Mouse (Mus musculus): ENCODE data around the gene Adpgk. TPM values are rescaled to one million over a fixed set of nuclear protein-coding genes. Genes with fewer than 3 reads are reported as not detected.

The Adpgk gene
- polyA plus RNA-seq, 1 experiment from 2014 or later, result 39.2 TPM

- no peak for ATAC-seq (replicated peaks; ENCODE audit: low FRiP score)
- peaks cover 1% of the 10 kb centered on the region; the same call in 1 of the 2 replicates for H3K36me3 ChIP-seq (ENCODE audit: control insufficient read depth, insufficient read depth, low read length)
- 84% methylated on average over 2 of the region's 2 CpGs for WGBS
Measured at GRCm38 (mm10) chr9:59307890-59308289, 16.5 kb downstream of the Adpgk start.

GRCm38 (mm10) chr9:59310582-59311283 lies 19.4 kb downstream of the Adpgk start:
- WGBS, result 91% methylated on average over 8 of the region's 8 CpGs
- H3K9ac ChIP-seq (ENCODE audit: low read length), result no peak overlapping the region
- H3K27me3 ChIP-seq (ENCODE audit: control insufficient read depth, insufficient read depth, low read length), result no peaks in the 10 kb centered on the region
- no peak overlapping the region for H3K4me3 ChIP-seq (ENCODE audit: low read depth, low read length)
- H3K9me3 ChIP-seq (ENCODE audit: control insufficient read depth, low read length), result no peaks in the 10 kb centered on the region; the same call in 1 of the 2 replicates
- ATAC-seq (replicated peaks; ENCODE audit: low FRiP score) (no peak), DNase-seq (ENCODE audit: low spot score) (no peak)
- no peak overlapping the region for H3K27ac ChIP-seq (ENCODE audit: low read depth, low read length)
- no peaks in the 10 kb centered on the region; the same call in 1 of the 2 replicates for H3K36me3 ChIP-seq (ENCODE audit: control insufficient read depth, insufficient read depth, low read length)
- no peak overlapping the region for H3K4me2 ChIP-seq (ENCODE audit: low read depth, low read length, severe bottlenecking)
- H3K4me1 ChIP-seq (replicated peaks; ENCODE audit: control insufficient read depth, insufficient read depth, low read length), result no peaks in the 10 kb centered on the region

More at GRCm38 (mm10) chr9:59307890-59308289, 16.5 kb downstream of the Adpgk start:
- H3K4me2 ChIP-seq (ENCODE audit: low read depth, low read length, severe bottlenecking), result no peak overlapping the region
- H3K27me3 ChIP-seq (ENCODE audit: control insufficient read depth, insufficient read depth, low read length), result no peaks in the 10 kb centered on the region
- H3K4me1 ChIP-seq (replicated peaks; ENCODE audit: control insufficient read depth, insufficient read depth, low read length), result no peaks in the 10 kb centered on the region
- H3K9me3 ChIP-seq (ENCODE audit: control insufficient read depth, low read length), result no peaks in the 10 kb centered on the region; the same call in 1 of the 2 replicates
- H3K9ac ChIP-seq (ENCODE audit: low read length), result no peak overlapping the region
- no peak overlapping the region for H3K27ac ChIP-seq (ENCODE audit: low read depth, low read length)
- H3K4me3 ChIP-seq (ENCODE audit: low read depth, low read length), result no peak overlapping the region
- no peak for DNase-seq (ENCODE audit: low spot score)

GRCm38 (mm10) chr9:59311284-59311670 lies 19.9 kb downstream of the Adpgk start:
- Histone ChIP-seq H3K9ac (ENCODE audit: low read length) (no peak overlapping the region), H3K4me1 (replicated peaks; ENCODE audit: control insufficient read depth, insufficient read depth, low read length) (no peaks in the 10 kb centered on the region), H3K27me3 (ENCODE audit: control insufficient read depth, insufficient read depth, low read length) (no peaks in the 10 kb centered on the region), H3K36me3 (ENCODE audit: control insufficient read depth, insufficient read depth, low read length) (no peaks in the 10 kb centered on the region; the same call in 1 of the 2 replicates), H3K27ac (ENCODE audit: low read depth, low read length) (no peak overlapping the region), H3K4me2 (ENCODE audit: low read depth, low read length, severe bottlenecking) (no peak overlapping the region), H3K4me3 (ENCODE audit: low read depth, low read length) (no peak overlapping the region), H3K9me3 (ENCODE audit: control insufficient read depth, low read length) (no peaks in the 10 kb centered on the region)
- WGBS, result 62% methylated on average over 3 of the region's 3 CpGs
- DNase-seq (ENCODE audit: low spot score) (no peak), ATAC-seq (replicated peaks; ENCODE audit: low FRiP score) (no peak)

- H3K4me2 ChIP-seq (ENCODE audit: low read depth, low read length, severe bottlenecking), result no peak overlapping the region
- no peak overlapping the region for H3K4me3 ChIP-seq (ENCODE audit: low read depth, low read length)
- no peak overlapping the region for H3K27ac ChIP-seq (ENCODE audit: low read depth, low read length)
- no peaks in the 10 kb centered on the region for H3K9me3 ChIP-seq (ENCODE audit: control insufficient read depth, low read length)
- 97% methylated on average over 3 of the region's 3 CpGs for WGBS
- no peak overlapping the region for H3K9ac ChIP-seq (ENCODE audit: low read length)
- H3K36me3 ChIP-seq (ENCODE audit: control insufficient read depth, insufficient read depth, low read length), result no peaks in the 10 kb centered on the region; the same call in 1 of the 2 replicates
- H3K4me1 ChIP-seq (replicated peaks; ENCODE audit: control insufficient read depth, insufficient read depth, low read length), result no peaks in the 10 kb centered on the region
- no peak for DNase-seq (ENCODE audit: low spot score)
- ATAC-seq (replicated peaks; ENCODE audit: low FRiP score), result no peak
- H3K27me3 ChIP-seq (ENCODE audit: control insufficient read depth, insufficient read depth, low read length), result no peaks in the 10 kb centered on the region
Measured at GRCm38 (mm10) chr9:59316206-59316605, 24.8 kb downstream of the Adpgk start.

- Histone ChIP-seq H3K36me3 (ENCODE audit: control insufficient read depth, insufficient read depth, low read length) (peaks cover 4% of the 10 kb centered on the region; the same call in 1 of the 2 replicates), H3K4me2 (ENCODE audit: low read depth, low read length, severe bottlenecking) (no peak overlapping the region), H3K9ac (ENCODE audit: low read length) (no peak overlapping the region), H3K9me3 (ENCODE audit: control insufficient read depth, low read length) (no peaks in the 10 kb centered on the region), H3K4me1 (replicated peaks; ENCODE audit: control insufficient read depth, insufficient read depth, low read length) (no peaks in the 10 kb centered on the region), H3K4me3 (ENCODE audit: low read depth, low read length) (no peak overlapping the region), H3K27ac (ENCODE audit: low read depth, low read length) (no peak overlapping the region), H3K27me3 (ENCODE audit: control insufficient read depth, insufficient read depth, low read length) (no peaks in the 10 kb centered on the region)
- ATAC-seq (replicated peaks; ENCODE audit: low FRiP score) (no peak), DNase-seq (ENCODE audit: low spot score) (no peak)
Measured at GRCm38 (mm10) chr9:59324351-59324750, 33.0 kb downstream of the Adpgk start.

- Histone ChIP-seq H3K36me3 (ENCODE audit: control insufficient read depth, insufficient read depth, low read length) (no peaks in the 10 kb centered on the region; the same call in 1 of the 2 replicates), H3K9me3 (ENCODE audit: control insufficient read depth, low read length) (no peaks in the 10 kb centered on the region), H3K27ac (ENCODE audit: low read depth, low read length) (no peak overlapping the region), H3K4me3 (ENCODE audit: low read depth, low read length) (no peak overlapping the region), H3K27me3 (ENCODE audit: control insufficient read depth, insufficient read depth, low read length) (no peaks in the 10 kb centered on the region), H3K4me1 (replicated peaks; ENCODE audit: control insufficient read depth, insufficient read depth, low read length) (no peaks in the 10 kb centered on the region), H3K4me2 (ENCODE audit: low read depth, low read length, severe bottlenecking) (no peak overlapping the region), H3K9ac (ENCODE audit: low read length) (no peak overlapping the region)
- DNase-seq (ENCODE audit: low spot score), result no peak
- 92% methylated on average over 5 of the region's 5 CpGs for WGBS
- no peak for ATAC-seq (replicated peaks; ENCODE audit: low FRiP score)
Measured at GRCm38 (mm10) chr9:59330055-59330454, 38.7 kb downstream of the Adpgk start.

- no peak overlapping the region for H3K27ac ChIP-seq (ENCODE audit: low read depth, low read length)
- H3K9me3 ChIP-seq (ENCODE audit: control insufficient read depth, low read length), result no peaks in the 10 kb centered on the region; the same call in 1 of the 2 replicates
- no peak overlapping the region for H3K4me2 ChIP-seq (ENCODE audit: low read depth, low read length, severe bottlenecking)
- H3K9ac ChIP-seq (ENCODE audit: low read length), result no peak overlapping the region
- DNase-seq (ENCODE audit: low spot score) (no peak), ATAC-seq (replicated peaks; ENCODE audit: low FRiP score) (no peak)
- H3K4me3 ChIP-seq (ENCODE audit: low read depth, low read length), result no peak overlapping the region
- 88% methylated on average over 3 of the region's 3 CpGs for WGBS
- no peaks in the 10 kb centered on the region for H3K27me3 ChIP-seq (ENCODE audit: control insufficient read depth, insufficient read depth, low read length)
- H3K4me1 ChIP-seq (replicated peaks; ENCODE audit: control insufficient read depth, insufficient read depth, low read length), result no peaks in the 10 kb centered on the region
- no peaks in the 10 kb centered on the region; the same call in 1 of the 2 replicates for H3K36me3 ChIP-seq (ENCODE audit: control insufficient read depth, insufficient read depth, low read length)
Measured at GRCm38 (mm10) chr9:59336539-59336938, 45.2 kb downstream of the Adpgk start.

- Histone ChIP-seq H3K9me3 (ENCODE audit: control insufficient read depth, low read length) (no peaks in the 10 kb centered on the region; the same call in 1 of the 2 replicates), H3K36me3 (ENCODE audit: control insufficient read depth, insufficient read depth, low read length) (no peaks in the 10 kb centered on the region; the same call in 1 of the 2 replicates), H3K4me3 (ENCODE audit: low read depth, low read length) (no peak overlapping the region), H3K4me2 (ENCODE audit: low read depth, low read length, severe bottlenecking) (no peak overlapping the region), H3K4me1 (replicated peaks; ENCODE audit: control insufficient read depth, insufficient read depth, low read length) (no peaks in the 10 kb centered on the region), H3K27ac (ENCODE audit: low read depth, low read length) (no peak overlapping the region), H3K27me3 (ENCODE audit: control insufficient read depth, insufficient read depth, low read length) (no peaks in the 10 kb centered on the region), H3K9ac (ENCODE audit: low read length) (no peak overlapping the region)
- no peak for ATAC-seq (replicated peaks; ENCODE audit: low FRiP score)
- 93% methylated on average over 5 of the region's 5 CpGs for WGBS
- DNase-seq (ENCODE audit: low spot score), result no peak
Measured at GRCm38 (mm10) chr9:59337889-59338288, 46.5 kb downstream of the Adpgk start.

GRCm38 (mm10) chr9:59338411-59338810 lies 47.1 kb downstream of the Adpgk start:
- H3K9ac ChIP-seq (ENCODE audit: low read length), result no peak overlapping the region
- H3K27me3 ChIP-seq (ENCODE audit: control insufficient read depth, insufficient read depth, low read length), result no peaks in the 10 kb centered on the region
- WGBS, result 89% methylated on average over 5 of the region's 5 CpGs
- H3K4me2 ChIP-seq (ENCODE audit: low read depth, low read length, severe bottlenecking), result no peak overlapping the region
- no peak overlapping the region for H3K4me3 ChIP-seq (ENCODE audit: low read depth, low read length)
- no peak overlapping the region for H3K27ac ChIP-seq (ENCODE audit: low read depth, low read length)
- no peaks in the 10 kb centered on the region; the same call in 1 of the 2 replicates for H3K36me3 ChIP-seq (ENCODE audit: control insufficient read depth, insufficient read depth, low read length)
- DNase-seq (ENCODE audit: low spot score), result no peak
- ATAC-seq (replicated peaks; ENCODE audit: low FRiP score), result no peak
- no peaks in the 10 kb centered on the region; the same call in 1 of the 2 replicates for H3K9me3 ChIP-seq (ENCODE audit: control insufficient read depth, low read length)
- H3K4me1 ChIP-seq (replicated peaks; ENCODE audit: control insufficient read depth, insufficient read depth, low read length), result no peaks in the 10 kb centered on the region
